Mouse (Mus musculus) thymus, postnatal 0 days (tissue): ENCODE results near the gene Ddx54. TPM values are rescaled to one million over a fixed set of nuclear protein-coding genes. Genes with fewer than 3 reads are reported as not detected.
A peak's percentile ranks its signal among the peaks of the same experiment; 100 is the strongest.

Experiments used
- DNase-seq: peaks from one replicate; pipeline ENCODE4 v3.0.0-alpha.2; 2015; ENCODE audit warnings: low spot score
- polyA plus RNA-seq: library from polyadenylated mRNA; unstranded; fragments of >200 nt; fragmentation: Nextera tagmentation; extraction: Ambion mirVana; gene quantifications from 2 replicates; pipeline ENCODE4 v1.2.1, GENCODE M21; 2015

Ddx54 gene
- polyA plus RNA-seq, 1 experiment from 2014 or later: 106 TPM

- DNase-seq: peak; percentile 58
Measured at GRCm38 (mm10) chr5:120579898-120580626, 32.5 kb upstream of the Ddx54 start.

GRCm38 (mm10) chr5:120582002-120582401 lies 30.5 kb upstream of the Ddx54 start:
- DNase-seq: no peak

GRCm38 (mm10) chr5:120583511-120583910 lies 29.0 kb upstream of the Ddx54 start:
- no peak for DNase-seq

- DNase-seq: no peak
Measured at GRCm38 (mm10) chr5:120584968-120585367, 27.6 kb upstream of the Ddx54 start.

GRCm38 (mm10) chr5:120586741-120587615 lies 25.6 kb upstream of the Ddx54 start:
- peak; percentile 22 for DNase-seq

- DNase-seq: peak; percentile 78
Measured at GRCm38 (mm10) chr5:120587616-120587926, 25.0 kb upstream of the Ddx54 start.

GRCm38 (mm10) chr5:120587940-120588568 lies 24.5 kb upstream of the Ddx54 start:
- no peak for DNase-seq

GRCm38 (mm10) chr5:120588569-120589094 lies 23.9 kb upstream of the Ddx54 start, which contains the start of the genes Tpcn1 and Iqcd:
Gene Tpcn1 (minus strand): TSS chr5:120588673.
Gene Iqcd (plus strand): TSS chr5:120589016.
- DNase-seq: peak; percentile 100

- DNase-seq: peak; percentile 58
Measured at GRCm38 (mm10) chr5:120590356-120591010, 22.1 kb upstream of the Ddx54 start.

- DNase-seq: peak; percentile 38
Measured at GRCm38 (mm10) chr5:120592141-120592540, 20.4 kb upstream of the Ddx54 start.

- DNase-seq: no peak
Measured at GRCm38 (mm10) chr5:120594485-120594884, 18.1 kb upstream of the Ddx54 start.

GRCm38 (mm10) chr5:120599625-120600024 lies 12.9 kb upstream of the Ddx54 start:
- no peak for DNase-seq

GRCm38 (mm10) chr5:120600946-120601668 lies 11.4 kb upstream of the Ddx54 start:
- DNase-seq: peak; percentile 49

- no peak for DNase-seq
Measured at GRCm38 (mm10) chr5:120602210-120602609, 10.3 kb upstream of the Ddx54 start.

- DNase-seq: no peak
Measured at GRCm38 (mm10) chr5:120603515-120603914, 9.0 kb upstream of the Ddx54 start.

- DNase-seq: peak; percentile 87
Measured at GRCm38 (mm10) chr5:120604839-120605238, 7.7 kb upstream of the Ddx54 start.

GRCm38 (mm10) chr5:120605241-120605661 lies 7.3 kb upstream of the Ddx54 start:
- DNase-seq: no peak

- DNase-seq: peak; percentile 88
Measured at GRCm38 (mm10) chr5:120605688-120606087, 6.9 kb upstream of the Ddx54 start.

- no peak for DNase-seq
Measured at GRCm38 (mm10) chr5:120606590-120607200, 5.8 kb upstream of the Ddx54 start.

GRCm38 (mm10) chr5:120607335-120607734 lies 5.2 kb upstream of the Ddx54 start:
- DNase-seq: no peak
